Mouse (Mus musculus) testis, adult 2 months (tissue): Measurements from ENCODE around the gene Pigv.

Experiments
- CTCF ChIP-seq: fragments of 200-500 bp; IDR thresholded peaks from 2 replicates; pipeline ENCODE4 v1.5.1; 2012; ENCODE audit warnings: low read depth, mild to moderate bottlenecking, inconsistent platforms, low read length, moderate library complexity; ENCODE audit not compliant: control insufficient read depth, insufficient read depth, insufficient replicate concordance
- POLR2A ChIP-seq: fragments of 200-500 bp; IDR thresholded peaks from 2 replicates; pipeline ENCODE4 v1.6.1; 2012; ENCODE audit warnings: low read depth, mild to moderate bottlenecking, inconsistent platforms, low read length, moderate library complexity; ENCODE audit not compliant: control insufficient read depth

DNA sequence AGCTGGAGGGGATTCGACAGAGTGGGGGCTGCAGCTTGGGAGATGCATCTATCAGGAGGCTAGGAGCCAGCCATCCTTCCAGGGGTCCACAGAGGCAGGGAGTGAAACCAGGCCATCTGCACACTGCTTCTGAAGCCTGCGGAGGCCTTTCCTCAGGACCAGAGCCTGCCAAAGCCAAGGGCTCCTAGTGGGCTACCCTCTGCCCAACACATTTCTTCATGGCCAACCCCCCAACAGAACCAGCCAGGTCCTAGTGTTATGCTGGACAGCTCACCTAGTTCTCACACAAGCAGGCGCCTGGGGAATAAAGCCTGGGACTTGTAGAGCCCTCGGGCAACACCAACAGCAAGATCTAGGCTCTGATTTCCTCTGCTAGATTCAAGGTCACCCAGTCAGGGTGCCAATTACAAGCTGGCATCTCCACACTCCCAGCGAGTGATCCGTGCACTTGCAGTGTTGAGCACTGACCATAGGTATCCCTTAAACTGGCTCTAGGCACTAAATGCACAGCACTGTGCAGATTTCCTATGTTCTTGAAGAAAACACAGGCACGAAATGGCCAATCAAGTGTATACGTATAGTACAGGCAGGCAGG, 42.0 kb downstream of the Pigv start:
- TF ChIP-seq POLR2A (no peak), CTCF (no peak)
